ENCODE assay signal across 18 mouse cellular contexts in genomic region chr16:18986381-18986780, GRCm38 (mm10).
DNase-seq lines count a peak whose midpoint lies in the region; ATAC-seq and TF ChIP-seq lines count a peak whose summit lies in the region.
"Had no signal": no experiment of that assay in that cellular context is flagged by ENCODE, and none has a peak within 500 bp of the region (broad histone marks: within the 10 kb centered on the region; RNA-seq: fewer than 3 reads in every experiment).

No protein-coding gene starts in this region.

- H3K4me3 ChIP-seq in CH12.LX (replicated peaks in 1 of 3; ENCODE audit: low read depth in 2 of 3, low read length in 2 of 3, poor library complexity in 1 of 3) = peak overlapping the region in 2 of 3 experiments; percentile 68 to 69
- H3K4me3 ChIP-seq in kidney, embryonic 14.5 days (ENCODE audit: low read length) = no peak overlapping the region

- peak; percentile 41; the same call in 1 of the 2 replicates for TF ChIP-seq POLR2A in CH12.LX (IDR thresholded peaks at IDR 0.05; ENCODE audit: low read depth, low read length)

- H3K27me3 ChIP-seq in CH12.LX (replicated peaks) = no peaks in the 10 kb centered on the region
- H3K27me3 ChIP-seq in kidney, embryonic 14.5 days (ENCODE audit: control insufficient read depth, insufficient read depth, low read length) = no peaks in the 10 kb centered on the region

- DNase-seq in CH12.LX (ENCODE audit: extremely low read depth) = peak; percentile 84
- DNase-seq: adrenal gland, adult 2 months; adrenal gland, adult 8-10 months; adrenal gland, postnatal 10 days; adrenal gland, postnatal 14 days; adrenal gland, postnatal 25 days; adrenal gland, postnatal 36 days; B cell, adult 2 months; cerebellum, adult 11 months; cerebellum, adult 11-12 months; cerebellum, adult 18-20 months; cerebellum, adult 2 months; cerebellum, adult 8-10 months had no signal

- H3K4me1 ChIP-seq in CH12.LX (ENCODE audit: control insufficient read depth in 1 of 2, insufficient read depth in 2 of 2) = peaks cover 0 to 10% of the 10 kb centered on the region in 2 experiments; a peak in 1 of 4 replicates
- H3K4me1 ChIP-seq in kidney, embryonic 14.5 days (ENCODE audit: control insufficient read depth, insufficient read depth, low read length) = no peaks in the 10 kb centered on the region

- no peak for TF ChIP-seq RAD21 in CH12.LX (IDR thresholded peaks at IDR 0.05; ENCODE audit: low read depth, low read length)

- dilution Hi-C loops in CH12.LX (cut with MboI; ENCODE audit: extremely low pct_ligation_motif_present, extremely low pct_unique_long_range_greater_than_20kb, low sequenced_read_pairs) = no loop called here

- in situ Hi-C loops in CH12.LX (cut with MboI; ENCODE audit: low pct_ligation_motif_present, low pct_unique_long_range_greater_than_20kb, low sequenced_read_pairs) = no loop called here

- no peak for ATAC-seq in kidney, embryonic 14.5 days (ENCODE audit: low FRiP score, low TSS enrichment)
- ATAC-seq: activated CD4-positive, CD25-positive, alpha-beta regulatory T cell, adult 4 months; CD4-positive, CD25-positive, alpha-beta regulatory T cell, adult 4 months; Patski had no signal

- H3K4me2 ChIP-seq in CH12.LX (ENCODE audit: insufficient read depth, low read depth, poor library complexity, severe bottlenecking) = no peak overlapping the region
- no peak overlapping the region for H3K4me2 ChIP-seq in kidney, embryonic 14.5 days (replicated peaks; ENCODE audit: low read depth, low read length)

- no peak overlapping the region for H3K9ac ChIP-seq in CH12.LX (ENCODE audit: insufficient read depth, low read depth)
- H3K9ac ChIP-seq in kidney, embryonic 14.5 days (ENCODE audit: low read depth, low read length) = no peak overlapping the region

- no peak for TF ChIP-seq EP300 in CH12.LX (IDR thresholded peaks at IDR 0.05; ENCODE audit: low read length)

- no peak for TF ChIP-seq CTCF in CH12.LX (conservative IDR thresholded peaks at IDR 0.05 in 1 of 2, IDR thresholded peaks at IDR 0.05 in 1 of 2; ENCODE audit: low read depth in 2 of 2, low read length in 2 of 2)

- H3K9me3 ChIP-seq in CH12.LX (replicated peaks; ENCODE audit: low read length) = no peaks in the 10 kb centered on the region
- no peaks in the 10 kb centered on the region for H3K9me3 ChIP-seq in kidney, embryonic 14.5 days (ENCODE audit: control insufficient read depth, low read length)
- H3K9me3 ChIP-seq: G1E had no signal

- WGBS in kidney, embryonic 14.5 days = 94% methylated on average over 3 of the region's 3 CpGs

- no peaks in the 10 kb centered on the region for H3K36me3 ChIP-seq in CH12.LX (replicated peaks in 1 of 2; ENCODE audit: control insufficient read depth in 1 of 2, insufficient read depth in 1 of 2, low read length in 1 of 2)
- H3K36me3 ChIP-seq in kidney, embryonic 14.5 days (ENCODE audit: control insufficient read depth, insufficient read depth, low read length) = no peaks in the 10 kb centered on the region
- H3K36me3 ChIP-seq: G1E had no signal

- H3K79me2 ChIP-seq in CH12.LX (replicated peaks; ENCODE audit: control insufficient read depth, extremely low read depth, insufficient read depth, poor library complexity, severe bottlenecking) = no peaks in the 10 kb centered on the region

- no peak overlapping the region for H3K27ac ChIP-seq in CH12.LX (ENCODE audit: insufficient read depth, low read depth)
- no peak overlapping the region for H3K27ac ChIP-seq in kidney, embryonic 14.5 days (ENCODE audit: low read depth, low read length)

TF ChIP-seq in CH12.LX, 34 proteins besides CTCF, POLR2A, EP300 and RAD21:
- TF ChIP-seq TBP (conservative IDR thresholded peaks at IDR 0.05; ENCODE audit: low read depth, low read length) (peak; percentile 78), HCFC1 (IDR thresholded peaks at IDR 0.05; ENCODE audit: low read depth, low read length) (no peak), SMC3 (IDR thresholded peaks at IDR 0.05; ENCODE audit: low read depth, low read length) (no peak), MAX (IDR thresholded peaks at IDR 0.05; ENCODE audit: low read length) (no peak), KAT2A (IDR thresholded peaks at IDR 0.05; ENCODE audit: insufficient replicate concordance, low read length) (no peak), NELFE (IDR thresholded peaks at IDR 0.05; ENCODE audit: low read depth, low read length) (0 out of 2 replicates have a peak, but pooled peaks have one; percentile 16), E2F4 (IDR thresholded peaks at IDR 0.05; ENCODE audit: insufficient replicate concordance, low read depth, low read length) (no peak), ELF1 (IDR thresholded peaks at IDR 0.05; ENCODE audit: low read depth, low read length) (no peak), ZMIZ1 (IDR thresholded peaks at IDR 0.05; ENCODE audit: low read depth, low read length) (0 out of 2 replicates have a peak, but pooled peaks have one; percentile 51)
